Mouse (Mus musculus) cerebellum, postnatal 4 days (tissue): ENCODE data around the gene 1700042G07Rik.

Source experiments
- DNase-seq, 2 experiments: peaks; one replicate each; pipeline ENCODE4 v3.0.0; 2022; ENCODE audit warnings: low spot score in 2 of 2, mixed read lengths in 1 of 2

1700042G07Rik gene

GRCm38 (mm10) chr4:116162142-116162541 is 11.0 kb upstream of the 1700042G07Rik start:
- DNase-seq, result no peak

- no peak for DNase-seq
These were observed 8.2 kb upstream of the 1700042G07Rik start for GRCm38 (mm10) chr4:116164759-116165554.

DNA sequence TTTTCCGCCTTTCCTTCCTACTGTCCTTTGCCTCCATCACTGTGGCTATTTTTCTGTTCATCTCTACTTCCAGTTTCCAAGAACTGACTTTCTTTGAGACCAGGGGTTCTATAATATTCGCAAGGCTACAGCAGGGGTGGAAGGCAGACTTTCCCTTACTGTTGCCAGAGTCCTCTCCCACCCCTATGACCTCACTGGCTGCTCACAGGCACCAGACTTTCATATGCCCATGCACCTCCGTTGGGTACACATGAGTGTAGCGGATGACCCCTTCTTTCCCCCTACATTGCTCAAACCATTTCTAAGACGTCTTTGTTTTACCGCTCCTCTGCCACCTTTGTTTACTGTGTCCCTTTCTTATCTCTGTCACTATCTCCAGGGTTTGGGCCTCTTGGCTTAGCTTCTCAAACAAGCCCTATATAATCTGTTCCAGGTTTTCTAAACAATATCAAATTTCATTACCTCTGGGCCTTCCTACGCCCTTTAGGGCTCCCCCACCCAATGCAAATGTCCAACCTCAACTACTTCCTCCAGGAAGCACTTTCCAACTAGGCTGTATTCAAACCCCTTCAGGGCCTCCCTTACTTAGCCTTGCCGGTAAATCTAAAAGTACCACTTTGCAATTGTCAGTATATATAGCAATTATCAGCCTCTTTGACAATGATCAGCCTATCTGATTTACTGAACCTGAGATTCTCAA is 7.3 kb upstream of the 1700042G07Rik start:
- DNase-seq, result no peak

GRCm38 (mm10) chr4:116167404-116167803 is 5.8 kb upstream of the 1700042G07Rik start, which contains the start of gene Tspan1:
TSS of gene Tspan1 (minus strand) at chr4:116167601.
- no peak for DNase-seq

DNA sequence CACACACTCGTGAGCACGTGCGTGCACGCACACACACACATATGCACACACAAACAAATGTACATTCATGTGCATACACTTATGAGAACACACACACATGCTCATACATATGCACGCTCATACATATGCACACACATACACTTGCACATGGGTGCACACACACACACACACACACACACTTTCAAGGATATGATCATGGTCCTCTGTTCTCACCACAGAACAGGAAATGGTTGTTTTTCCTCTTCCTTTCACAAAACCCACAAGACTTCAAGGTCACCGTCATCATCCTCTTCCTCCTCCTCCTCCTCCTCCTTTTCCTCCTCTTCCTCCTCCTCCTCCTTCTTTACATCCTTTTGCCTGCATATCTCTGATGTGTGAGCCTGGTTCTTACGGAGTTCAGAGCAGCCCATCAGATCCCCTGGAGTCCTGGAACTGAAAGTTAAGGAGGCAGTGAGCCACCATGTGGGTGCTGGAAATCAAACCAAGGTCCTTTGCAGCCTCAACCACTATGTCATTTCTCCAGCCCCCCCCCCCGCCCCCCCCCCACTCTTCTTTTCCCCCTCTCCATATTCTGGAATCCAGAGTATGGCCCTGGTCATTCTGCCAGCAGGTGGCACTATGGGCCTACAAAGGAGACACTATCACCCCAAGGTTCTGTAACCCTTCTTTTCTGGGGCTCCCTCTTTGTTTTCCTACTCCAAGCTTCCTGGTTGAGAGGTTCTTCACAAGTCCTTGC is 4.4 kb upstream of the 1700042G07Rik start:
- DNase-seq, result peak; percentile 54 to 81

GRCm38 (mm10) chr4:116169353-116169672 is 3.9 kb upstream of the 1700042G07Rik start:
- DNase-seq, result no peak

DNA sequence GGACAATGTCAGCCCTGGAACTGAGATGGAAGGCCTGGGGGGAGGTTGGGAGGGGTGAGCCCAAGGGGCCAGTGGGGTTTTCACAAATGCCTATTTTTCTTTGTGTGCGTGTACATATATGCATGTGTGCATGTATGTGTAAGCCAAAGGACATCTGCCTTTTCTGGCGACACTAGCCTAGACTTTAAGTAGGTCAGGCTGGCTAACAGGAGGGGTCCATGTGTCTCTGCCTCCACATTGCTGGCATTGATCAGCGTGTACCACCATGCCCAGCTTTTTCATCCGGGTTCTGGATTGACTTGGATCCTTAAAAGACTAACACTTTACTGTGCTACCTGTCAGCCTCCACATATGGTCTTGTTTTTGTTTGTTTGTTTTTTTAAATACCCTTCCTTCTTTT is 580 bp downstream of the 1700042G07Rik start:
- no peak for DNase-seq

GRCm38 (mm10) chr4:116174466-116175116 is 1.4 kb downstream of the 1700042G07Rik start:
- DNase-seq, result no peak

DNA sequence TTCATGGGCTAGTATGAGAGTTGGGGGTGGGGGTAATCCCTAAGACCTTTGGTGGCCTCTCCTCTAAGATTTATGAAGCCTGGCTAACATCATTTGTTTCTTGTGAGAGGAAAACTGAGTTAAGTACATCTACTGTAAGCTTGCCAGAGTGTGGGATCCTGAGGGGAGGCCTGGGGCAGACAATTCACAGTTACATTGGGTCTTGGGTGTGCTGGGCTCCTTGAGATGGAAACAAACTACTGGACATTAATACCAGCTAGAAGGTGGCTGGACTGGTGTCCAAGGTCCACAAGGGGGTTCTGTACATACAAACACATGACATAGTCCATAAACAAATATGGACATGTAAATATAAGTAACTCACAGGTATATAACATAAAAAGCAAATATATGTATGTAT is 2.0 kb downstream of the 1700042G07Rik start:
- no peak for DNase-seq

GRCm38 (mm10) chr4:116175711-116176542 is 2.8 kb downstream of the 1700042G07Rik start:
- no peak for DNase-seq

DNA sequence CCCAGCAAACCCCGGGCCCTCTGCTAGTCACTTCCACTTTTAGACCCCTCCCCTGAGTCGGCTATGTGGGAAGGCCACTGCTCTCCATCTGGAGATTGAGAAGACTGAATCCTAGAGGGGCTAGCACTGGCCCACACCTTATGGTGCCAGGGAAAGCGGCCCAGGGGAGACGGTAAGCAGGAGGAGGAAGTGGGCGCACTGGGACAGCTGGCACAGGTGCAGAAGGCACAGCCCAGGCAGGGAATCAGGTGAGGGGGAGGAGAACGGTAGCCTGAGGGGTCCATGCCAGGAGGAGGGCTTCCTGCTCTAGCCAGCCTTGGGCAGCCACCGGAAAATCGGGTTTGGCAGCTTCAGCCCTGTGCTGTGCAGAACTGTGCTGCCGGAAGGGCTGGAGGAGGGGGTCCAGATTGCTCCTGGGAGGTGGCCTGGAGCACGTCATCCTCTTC is 3.4 kb downstream of the 1700042G07Rik start:
- DNase-seq, result peak; percentile 69 to 91

DNA sequence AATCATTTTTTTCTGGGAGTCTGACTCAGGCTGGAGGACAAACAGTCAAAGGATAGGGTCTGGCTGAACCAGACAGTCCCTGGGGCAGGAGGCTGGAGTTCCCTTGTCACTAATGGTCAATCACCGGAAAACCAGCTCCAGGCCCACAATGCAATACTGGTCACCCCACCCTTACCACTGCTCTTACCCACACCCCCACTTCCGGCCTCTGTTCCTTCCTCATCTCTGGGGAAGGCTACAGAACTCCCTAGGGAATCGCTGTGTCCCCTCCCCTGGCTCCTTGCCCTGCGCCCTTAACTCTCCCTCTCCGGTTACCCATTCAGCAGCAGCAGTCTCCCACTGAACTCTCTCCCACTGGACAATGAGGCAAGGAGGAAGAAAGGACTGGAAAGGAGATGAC is 4.0 kb downstream of the 1700042G07Rik start:
- DNase-seq, result peak in 1 of 2 experiments; percentile 59

DNA sequence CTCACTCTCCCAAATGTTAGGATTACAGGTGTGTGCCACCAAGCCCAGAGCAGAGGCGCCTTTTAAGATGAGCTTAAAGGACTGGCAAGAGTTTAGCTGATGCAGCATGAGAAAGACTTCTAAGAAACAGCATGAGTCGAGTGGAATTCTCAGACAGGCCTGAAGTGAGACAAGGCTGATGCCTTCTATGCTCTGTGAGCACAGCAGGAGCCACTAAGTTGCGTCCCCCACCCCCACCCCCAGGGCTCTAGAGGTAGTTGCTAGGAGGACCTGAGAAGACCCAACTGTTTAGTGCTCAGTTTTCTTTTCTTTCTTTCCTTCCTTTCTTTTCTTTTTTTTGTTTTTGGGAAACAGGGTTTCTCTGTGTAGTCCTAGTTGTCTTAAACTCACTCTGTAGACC is 8.9 kb downstream of the 1700042G07Rik start:
- no peak for DNase-seq

DNA sequence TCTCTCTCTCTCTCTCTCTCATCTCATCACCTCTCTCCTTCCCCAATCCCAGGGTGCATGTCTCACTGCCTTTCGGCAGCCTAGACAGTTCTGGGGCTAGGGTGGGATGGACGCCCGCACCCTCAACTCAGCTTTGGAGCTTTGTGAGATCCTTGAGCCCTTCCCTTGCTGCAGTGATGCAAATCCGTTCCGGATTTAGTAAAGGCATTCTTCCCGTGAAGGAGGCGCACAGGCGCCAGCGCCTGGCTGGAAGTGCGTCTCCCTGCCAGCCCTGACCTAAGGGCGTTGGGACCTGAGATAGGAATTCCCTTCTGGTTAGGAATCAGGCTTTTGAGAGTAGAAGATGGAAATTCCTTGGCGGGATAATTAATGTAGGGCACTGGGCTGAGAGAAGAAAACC is 9.6 kb downstream of the 1700042G07Rik start:
- DNase-seq, result peak in 1 of 2 experiments; percentile 25

DNA sequence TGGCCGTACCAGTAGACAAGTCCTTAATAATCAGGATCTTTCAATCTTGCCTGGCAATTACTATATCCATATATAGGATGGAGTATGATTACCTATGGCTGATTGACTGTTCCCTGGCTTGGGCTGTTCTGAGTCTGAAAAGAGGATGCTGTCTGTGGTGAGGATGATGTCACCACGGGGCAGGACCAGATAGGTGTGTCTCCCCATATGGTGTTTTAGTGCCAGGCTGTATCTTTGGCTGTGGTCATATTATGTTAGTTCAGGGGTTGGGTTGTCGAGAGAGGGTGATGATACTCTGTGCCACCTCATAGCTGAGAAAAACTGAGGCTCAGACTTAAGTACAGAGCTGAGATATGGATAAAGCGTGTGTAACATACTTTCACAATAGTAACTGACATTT is 11.9 kb downstream of the 1700042G07Rik start:
- DNase-seq, result no peak

DNA sequence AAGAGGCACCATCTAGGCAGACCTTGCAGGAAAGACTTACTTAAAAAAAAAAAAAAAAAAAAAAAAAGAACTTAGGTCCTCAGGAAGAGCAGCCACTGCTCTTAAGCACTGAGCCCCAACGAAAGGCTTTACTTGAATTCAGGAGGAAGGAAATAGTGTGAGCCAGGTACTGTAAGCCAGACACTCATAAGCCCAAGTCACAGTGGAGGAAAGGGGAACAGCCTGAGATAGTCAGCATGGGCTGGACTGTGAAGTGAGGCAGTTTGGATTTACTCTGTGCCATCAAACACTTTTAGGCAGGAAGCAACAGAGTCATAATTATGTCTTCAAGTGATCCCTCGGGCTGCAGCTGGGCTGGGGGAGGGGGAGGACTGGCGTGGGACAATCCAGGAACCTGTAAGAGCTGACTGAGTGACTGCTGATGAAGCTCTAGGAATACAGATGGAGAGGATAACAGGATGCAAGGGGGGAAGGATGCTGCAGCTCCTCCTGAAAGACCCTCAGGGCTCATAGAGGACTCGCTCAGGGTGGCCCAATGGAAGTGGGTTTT is 19.2 kb downstream of the 1700042G07Rik start:
- no peak for DNase-seq

GRCm38 (mm10) chr4:116193583-116194383 is 20.6 kb downstream of the 1700042G07Rik start:
- DNase-seq, result no peak

DNA sequence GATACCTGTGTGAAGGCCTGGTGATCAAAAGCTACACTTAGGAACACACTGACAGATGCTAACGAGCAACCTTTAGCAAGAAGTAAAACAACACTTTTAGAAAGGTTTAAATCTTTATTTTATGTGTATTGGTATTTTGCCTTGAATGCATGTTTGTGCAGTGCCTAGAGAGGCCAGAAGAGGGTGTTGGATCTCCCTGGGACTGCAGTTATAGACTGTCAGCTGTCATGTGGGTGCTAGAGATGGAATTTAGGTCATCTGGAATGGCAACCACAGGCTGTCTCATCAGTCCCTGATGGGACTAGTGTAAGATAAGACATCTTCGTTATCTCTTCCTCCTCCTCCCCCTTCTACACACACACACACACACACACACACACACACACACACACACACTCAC is 25.2 kb downstream of the 1700042G07Rik start:
- DNase-seq, result no peak

DNA sequence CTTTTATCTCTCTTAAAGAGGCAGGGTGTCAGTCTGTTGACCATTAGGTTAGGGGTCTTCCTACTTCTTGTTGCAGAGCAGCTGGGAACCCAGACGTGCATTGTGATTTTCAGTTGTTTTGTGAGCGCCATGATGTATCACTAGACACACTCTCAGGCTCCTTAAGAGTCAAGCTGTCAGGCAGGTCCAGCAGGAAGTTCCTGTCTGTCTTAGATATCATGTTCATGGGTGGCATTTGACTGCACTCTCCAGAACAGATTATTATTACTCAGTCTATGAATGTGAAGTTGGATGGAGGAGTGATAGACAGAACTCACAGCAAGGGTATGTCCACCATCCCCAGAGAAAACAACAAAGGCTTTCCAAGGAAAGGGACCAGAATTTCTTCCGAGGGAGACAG is 31.2 kb downstream of the 1700042G07Rik start:
- DNase-seq, result no peak

GRCm38 (mm10) chr4:116206531-116206930 is 33.4 kb downstream of the 1700042G07Rik start:
- DNase-seq, result no peak
